Mouse (Mus musculus): ENCODE data around the gene Sgpp1. TPM values are rescaled to one million over a fixed set of nuclear protein-coding genes. Genes with fewer than 3 reads are reported as not detected.

Sgpp1 gene
- polyA plus RNA-seq, 1 experiment from 2014 or later = 19.1 TPM

DNA sequence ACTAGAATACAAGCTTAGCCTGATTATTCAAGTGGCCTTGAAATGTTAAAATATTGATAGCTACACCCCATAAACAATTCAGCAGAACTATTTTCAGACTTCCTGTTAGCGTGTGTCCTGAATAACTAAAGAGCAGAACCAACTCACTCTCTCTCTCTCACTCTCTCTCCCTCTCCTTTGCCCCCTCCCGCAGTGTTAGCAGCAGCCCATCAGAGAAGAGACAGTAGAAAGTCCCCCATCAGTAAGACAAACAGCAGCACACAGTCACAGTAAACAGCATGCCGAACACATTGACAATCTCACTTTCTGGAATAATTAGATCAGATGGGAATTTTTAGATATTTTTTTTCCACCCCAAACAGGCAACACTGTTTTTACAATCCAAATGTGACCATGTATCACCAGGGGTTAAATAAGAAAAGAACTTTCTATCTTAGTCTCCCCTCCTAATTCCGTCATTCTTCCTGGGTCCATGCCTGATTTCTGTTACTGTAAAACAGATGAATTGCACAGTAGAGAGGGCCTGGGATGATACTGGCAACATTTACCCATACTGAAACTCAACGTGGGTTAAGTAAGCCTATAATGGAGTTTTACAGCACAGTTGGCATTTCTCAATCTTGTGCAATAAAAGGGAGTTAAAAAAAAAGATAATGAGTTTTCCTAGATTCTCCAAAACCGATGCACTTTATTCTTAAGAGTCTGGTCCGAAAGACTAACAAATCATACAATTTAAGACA is 2.0 kb downstream of the Sgpp1 start:
- DNase-seq = no peak
- H3K9ac ChIP-seq = peak overlapping the region; percentile 38
- WGBS = 24% methylated on average over 7 of the region's 7 CpGs
- H3K4me2 ChIP-seq = peak overlapping the region; percentile 98
- TF ChIP-seq CTCF (IDR thresholded peaks at IDR 0.05; ENCODE audit: low read depth) = no peak
- H3K36me3 ChIP-seq (ENCODE audit: insufficient read depth) = no peaks in the 10 kb centered on the region
- H3K27ac ChIP-seq (ENCODE audit: low read depth) = no peak overlapping the region
- H3K9me3 ChIP-seq (ENCODE audit: low read depth, low read length) = no peaks in the 10 kb centered on the region
- peak overlapping the region; percentile 60 for H3K4me3 ChIP-seq (ENCODE audit: low read depth, low read length)
- H3K4me1 ChIP-seq (ENCODE audit: insufficient read depth) = peaks cover 7% of the 10 kb centered on the region; the same call in 1 of the 2 replicates
- no peak for ATAC-seq (ENCODE audit: insufficient read depth)
- no peaks in the 10 kb centered on the region for H3K27me3 ChIP-seq (ENCODE audit: insufficient read depth, low read length)

DNA sequence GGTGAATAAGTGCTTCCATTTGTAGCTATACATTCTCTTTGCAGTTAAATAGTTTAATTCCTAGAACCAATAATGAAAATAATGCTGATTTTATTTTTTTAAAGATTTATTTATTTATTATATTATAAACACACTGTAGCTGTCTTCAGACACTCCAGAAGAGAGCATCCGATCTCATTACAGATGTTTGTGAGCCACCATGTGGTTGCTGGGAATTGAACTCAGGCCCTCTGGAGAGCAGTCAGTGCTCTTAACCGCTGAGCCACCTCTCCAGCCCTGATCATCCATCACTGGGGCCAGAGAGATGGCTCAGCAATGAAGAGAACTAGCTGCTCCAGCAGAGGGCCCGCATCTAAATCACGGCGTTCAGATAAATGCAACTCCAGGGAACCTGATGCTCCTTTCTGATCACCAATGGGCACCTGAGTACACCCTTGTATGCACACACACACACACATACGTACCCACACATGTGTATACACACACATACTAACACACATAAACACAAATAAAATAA is 3.5 kb downstream of the Sgpp1 start:
- TF ChIP-seq CTCF (IDR thresholded peaks at IDR 0.05; ENCODE audit: low read depth) = no peak
- WGBS = 50% methylated on average over 6 of the region's 6 CpGs
- ATAC-seq (ENCODE audit: insufficient read depth) (no peak), DNase-seq (no peak)
- Histone ChIP-seq H3K27ac (ENCODE audit: low read depth) (no peak overlapping the region), H3K27me3 (ENCODE audit: insufficient read depth, low read length) (no peaks in the 10 kb centered on the region), H3K9me3 (ENCODE audit: low read depth, low read length) (no peaks in the 10 kb centered on the region), H3K9ac (no peak overlapping the region), H3K36me3 (ENCODE audit: insufficient read depth) (no peaks in the 10 kb centered on the region), H3K4me1 (ENCODE audit: insufficient read depth) (peaks cover 7% of the 10 kb centered on the region; the same call in 1 of the 2 replicates), H3K4me2 (no peak overlapping the region), H3K4me3 (ENCODE audit: low read depth, low read length) (no peak overlapping the region)

DNA sequence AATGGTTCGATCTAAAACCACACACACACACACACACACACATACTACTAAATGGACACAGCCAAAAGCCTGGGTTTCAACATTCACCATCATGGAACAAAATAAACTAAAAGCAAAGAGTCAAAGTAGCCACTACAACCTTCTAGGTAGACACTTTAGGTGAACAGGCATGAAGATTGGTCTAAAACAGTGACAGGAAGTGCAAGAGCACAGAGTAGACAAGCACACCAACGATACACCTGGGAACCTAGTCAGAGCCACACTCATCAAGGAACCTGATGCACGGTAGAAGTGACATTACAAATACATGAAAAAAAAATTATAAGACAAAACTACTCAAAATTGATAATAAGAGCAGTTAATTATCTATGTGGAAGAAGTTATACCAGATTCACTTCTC is 4.0 kb downstream of the Sgpp1 start:
- ATAC-seq (ENCODE audit: insufficient read depth) (no peak), DNase-seq (no peak)
- no peak for TF ChIP-seq CTCF (IDR thresholded peaks at IDR 0.05; ENCODE audit: low read depth)
- Histone ChIP-seq H3K4me2 (no peak overlapping the region), H3K4me3 (ENCODE audit: low read depth, low read length) (no peak overlapping the region), H3K4me1 (ENCODE audit: insufficient read depth) (peaks cover 7% of the 10 kb centered on the region; the same call in 1 of the 2 replicates), H3K9ac (no peak overlapping the region), H3K9me3 (ENCODE audit: low read depth, low read length) (no peaks in the 10 kb centered on the region), H3K27ac (ENCODE audit: low read depth) (no peak overlapping the region), H3K36me3 (ENCODE audit: insufficient read depth) (no peaks in the 10 kb centered on the region), H3K27me3 (ENCODE audit: insufficient read depth, low read length) (no peaks in the 10 kb centered on the region)
- WGBS = 90% methylated on average over 3 of the region's 3 CpGs

DNA sequence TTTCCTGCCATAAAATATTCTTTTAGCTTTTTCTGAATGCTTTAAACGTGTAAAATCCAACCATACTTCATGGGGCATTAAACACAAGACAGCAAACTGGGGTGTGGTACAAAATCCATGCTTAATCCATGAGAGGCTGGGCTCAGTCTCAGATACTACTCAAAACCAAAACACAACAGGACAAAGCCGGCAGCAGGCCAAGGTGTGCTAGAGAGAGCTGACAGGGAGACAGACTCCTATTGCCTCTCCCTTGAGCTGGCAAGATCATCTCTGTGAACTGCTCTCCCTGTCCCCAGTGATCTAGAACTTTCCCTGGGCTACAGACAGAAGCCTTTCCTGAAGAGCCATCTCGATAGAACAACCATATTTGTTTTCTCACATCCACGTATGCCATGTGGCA is 5.1 kb downstream of the Sgpp1 start:
- Histone ChIP-seq H3K27ac (ENCODE audit: low read depth) (no peak overlapping the region), H3K36me3 (ENCODE audit: insufficient read depth) (no peaks in the 10 kb centered on the region), H3K27me3 (ENCODE audit: insufficient read depth, low read length) (no peaks in the 10 kb centered on the region), H3K4me2 (no peak overlapping the region), H3K4me1 (ENCODE audit: insufficient read depth) (peaks cover 7% of the 10 kb centered on the region; the same call in 1 of the 2 replicates), H3K4me3 (ENCODE audit: low read depth, low read length) (no peak overlapping the region), H3K9me3 (ENCODE audit: low read depth, low read length) (no peaks in the 10 kb centered on the region), H3K9ac (no peak overlapping the region)
- no peak for ATAC-seq (ENCODE audit: insufficient read depth)
- WGBS = 74% methylated on average over 4 of the region's 4 CpGs
- no peak for DNase-seq
- no peak for TF ChIP-seq CTCF (IDR thresholded peaks at IDR 0.05; ENCODE audit: low read depth)

DNA sequence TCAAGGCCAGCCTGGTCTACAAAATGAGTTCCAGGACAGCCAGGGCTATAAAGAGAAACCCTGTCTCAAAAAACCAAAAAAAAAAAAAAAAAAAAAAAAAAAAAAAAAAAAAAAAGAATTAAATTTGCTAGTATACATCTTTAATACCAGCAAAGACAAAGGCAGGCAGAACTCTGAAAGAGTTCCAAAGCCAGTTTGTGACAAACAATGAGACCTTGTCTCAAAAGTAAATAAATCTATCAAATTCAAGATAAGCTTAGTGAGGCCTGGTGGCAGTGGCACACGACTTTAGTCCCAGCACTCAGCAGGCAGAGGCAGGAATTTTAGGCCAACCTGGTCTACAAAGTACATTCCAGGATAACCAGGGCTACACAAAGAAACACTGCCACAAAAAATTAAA is 5.7 kb downstream of the Sgpp1 start:
- Histone ChIP-seq H3K27ac (ENCODE audit: low read depth) (no peak overlapping the region), H3K9ac (no peak overlapping the region), H3K4me1 (ENCODE audit: insufficient read depth) (peaks cover 7% of the 10 kb centered on the region; the same call in 1 of the 2 replicates), H3K9me3 (ENCODE audit: low read depth, low read length) (no peaks in the 10 kb centered on the region), H3K4me3 (ENCODE audit: low read depth, low read length) (no peak overlapping the region), H3K27me3 (ENCODE audit: insufficient read depth, low read length) (no peaks in the 10 kb centered on the region), H3K4me2 (no peak overlapping the region), H3K36me3 (ENCODE audit: insufficient read depth) (no peaks in the 10 kb centered on the region)
- ATAC-seq (ENCODE audit: insufficient read depth) = no peak
- TF ChIP-seq CTCF (IDR thresholded peaks at IDR 0.05; ENCODE audit: low read depth) = no peak
- 7% methylated on average over 1 of the region's 1 CpGs for WGBS
- no peak for DNase-seq

GRCm38 (mm10) chr12:75727333-75728125 is 8.0 kb downstream of the Sgpp1 start:
- H3K36me3 ChIP-seq (ENCODE audit: insufficient read depth) = no peaks in the 10 kb centered on the region

GRCm38 (mm10) chr12:75726349-75726861 is 9.1 kb downstream of the Sgpp1 start:
- H3K36me3 ChIP-seq (ENCODE audit: insufficient read depth) = no peaks in the 10 kb centered on the region
- no peak overlapping the region for H3K4me3 ChIP-seq (ENCODE audit: low read depth, low read length)
- H3K27me3 ChIP-seq (ENCODE audit: insufficient read depth, low read length) = no peaks in the 10 kb centered on the region
- no peak for TF ChIP-seq CTCF (IDR thresholded peaks at IDR 0.05; ENCODE audit: low read depth)
- H3K9me3 ChIP-seq (ENCODE audit: low read depth, low read length) = no peaks in the 10 kb centered on the region
- H3K9ac ChIP-seq = no peak overlapping the region
- ATAC-seq (ENCODE audit: insufficient read depth) (no peak), DNase-seq (no peak)
- H3K4me2 ChIP-seq = no peak overlapping the region
- 79% methylated on average over 8 of the region's 8 CpGs for WGBS
- 0 out of 2 replicates have a peak, but pooled peaks cover 3% of the 10 kb centered on the region for H3K4me1 ChIP-seq (ENCODE audit: insufficient read depth)
- H3K27ac ChIP-seq (ENCODE audit: low read depth) = no peak overlapping the region

More at GRCm38 (mm10) chr12:75727333-75728125, 8.0 kb downstream of the Sgpp1 start:
- 89% methylated on average over 15 of the region's 15 CpGs for WGBS
- DNase-seq (no peak), ATAC-seq (ENCODE audit: insufficient read depth) (no peak)
- no peak overlapping the region for H3K4me3 ChIP-seq (ENCODE audit: low read depth, low read length)
- H3K27me3 ChIP-seq (ENCODE audit: insufficient read depth, low read length) = no peaks in the 10 kb centered on the region
- H3K4me2 ChIP-seq = no peak overlapping the region
- no peak overlapping the region for H3K27ac ChIP-seq (ENCODE audit: low read depth)
- 0 out of 2 replicates have a peak, but pooled peaks cover 3% of the 10 kb centered on the region for H3K4me1 ChIP-seq (ENCODE audit: insufficient read depth)
- no peak for TF ChIP-seq CTCF (IDR thresholded peaks at IDR 0.05; ENCODE audit: low read depth)
- H3K9ac ChIP-seq = no peak overlapping the region
- H3K9me3 ChIP-seq (ENCODE audit: low read depth, low read length) = no peaks in the 10 kb centered on the region

Measured in lung, embryonic 14.5 days (tissue).